Mouse (Mus musculus) ovary, adult 10 weeks (tissue): ENCODE results near the gene Spsb1. TPM values are rescaled to one million over a fixed set of nuclear protein-coding genes. Genes with fewer than 3 reads are reported as not detected.

Experiments
- polyA plus RNA-seq: library from polyadenylated mRNA; stranded (reverse); fragments of 350-450 nt; fragmentation: Illumina TruSeq; extraction: RNeasy Lipid Tissue Mini Kit (QIAGEN cat#74804); gene quantifications from one replicate; pipeline ENCODE4 v1.2.3, GENCODE M21; 2014

Spsb1 gene
- polyA plus RNA-seq = 87.7 TPM

DNA sequence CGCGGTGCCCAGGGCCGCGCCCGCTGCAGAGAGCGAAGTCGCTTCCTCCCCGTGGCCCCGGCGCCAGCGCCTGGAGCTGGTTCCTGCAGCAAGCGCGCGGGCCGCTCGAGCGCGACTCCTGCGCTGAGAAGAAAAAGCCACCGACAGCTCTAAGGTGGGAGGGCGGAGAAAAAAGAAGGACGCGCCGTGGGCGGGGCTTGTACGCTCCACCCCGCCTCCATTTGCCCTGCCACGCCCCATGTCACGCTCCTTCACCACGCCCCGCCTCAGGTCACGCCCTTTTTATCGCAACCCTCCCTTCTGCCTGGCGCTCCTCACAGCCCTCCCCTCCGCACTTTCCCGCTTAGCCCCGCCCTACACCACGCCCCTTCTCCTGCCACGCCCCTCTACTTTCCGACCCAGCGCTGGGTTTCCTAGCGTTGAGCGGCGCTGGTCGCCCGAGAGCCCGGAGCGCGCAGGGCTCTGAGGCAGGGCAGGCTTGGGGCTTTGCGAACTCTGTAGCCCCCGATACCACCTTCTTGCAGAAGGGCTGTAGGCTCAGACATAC, at the start of gene Spsb1:
Gene Spsb1, minus strand, starts transcription at position 151 of the 547 bp plus-strand sequence.

Other genes starting within 250 kb of the Spsb1 start
- gene Tmem201, start 217.0 kb downstream of the Spsb1 start, polyA plus RNA-seq = 1.4 TPM
- gene Slc25a33, start 180.8 kb downstream of the Spsb1 start, polyA plus RNA-seq = 9.4 TPM
- 9.2 TPM for gene H6pd, start 54.0 kb upstream of the Spsb1 start, polyA plus RNA-seq
- gene Gpr157, start 132.3 kb upstream of the Spsb1 start, polyA plus RNA-seq = 1.0 TPM
- not detected for gene Slc2a5, start 164.2 kb upstream of the Spsb1 start, polyA plus RNA-seq
- not detected for gene Slc2a7, start 193.9 kb upstream of the Spsb1 start, polyA plus RNA-seq
- gene Car6, start 246.3 kb upstream of the Spsb1 start, polyA plus RNA-seq = not detected